Mouse (Mus musculus): ENCODE measurements around the gene Inpp5b.

DNA sequence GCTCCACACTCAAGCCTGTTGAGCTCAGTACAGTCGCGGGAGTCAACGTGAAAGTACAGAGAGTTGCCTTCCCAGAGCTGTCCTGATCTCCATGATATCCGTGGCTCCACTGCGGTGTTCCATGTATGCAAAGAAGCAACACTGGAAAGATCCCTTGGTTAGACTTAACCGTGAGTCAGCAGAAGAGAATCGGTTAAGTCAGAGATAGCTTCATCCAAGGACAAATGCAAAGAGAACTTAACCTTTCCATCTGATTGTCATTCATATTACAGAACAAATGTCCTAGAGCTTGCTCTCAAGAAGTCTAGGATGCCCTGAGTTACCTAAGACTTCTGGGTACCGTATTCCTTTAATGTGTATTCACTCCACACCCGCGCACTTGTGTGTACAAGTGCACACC, 91.1 kb downstream of the Inpp5b start:
- no peak for TF ChIP-seq CTCF (IDR thresholded peaks at IDR 0.05; ENCODE audit: low read depth, low read length)
- TF ChIP-seq POLR2A (IDR thresholded peaks at IDR 0.05; ENCODE audit: extremely low read depth, insufficient read depth, low read length) = no peak
